Mouse (Mus musculus) midbrain, embryonic 11.5 days (tissue): ENCODE measurements around the gene Cnr2. TPM values are rescaled to one million over a fixed set of nuclear protein-coding genes. Genes with fewer than 3 reads are reported as not detected.

Experiments
- ATAC-seq: fragments of 200-750 bp; cut with Nextera tagmentation; 2 replicates; pipeline ENCODE4 v1.8.0; 2017; ENCODE audit warnings: moderate TSS enrichment, moderate library complexity; ENCODE audit not compliant: low FRiP score
- DNase-seq: peaks from one replicate; pipeline ENCODE4 v3.0.0; 2015; ENCODE audit warnings: low spot score; ENCODE audit errors: missing footprints
- H3K27ac ChIP-seq: fragments of 300-500 bp; sonication (generic); 2 replicates; pipeline ENCODE4 v1.5.1; 2014; ENCODE audit warnings: low read depth, low read length
- H3K27me3 ChIP-seq: fragments of 300-500 bp; sonication (generic); 2 replicates; pipeline ENCODE4 v1.6.1; 2014; ENCODE audit warnings: mild to moderate bottlenecking, low read length, moderate library complexity, mixed read lengths; ENCODE audit not compliant: control insufficient read depth, insufficient read depth
- H3K36me3 ChIP-seq: fragments of 300-500 bp; sonication (generic); 2 replicates; pipeline ENCODE4 v1.6.1; 2014; ENCODE audit warnings: mild to moderate bottlenecking, low read length, moderate library complexity, mixed read lengths; ENCODE audit not compliant: control insufficient read depth, insufficient read depth
- H3K4me1 ChIP-seq: fragments of 300-500 bp; sonication (generic); 2 replicates; pipeline ENCODE4 v1.6.1; 2014; ENCODE audit warnings: low read length; ENCODE audit not compliant: control insufficient read depth, insufficient read depth
- H3K4me2 ChIP-seq: fragments of 300-500 bp; sonication (generic); 2 replicates; pipeline ENCODE4 v1.6.1; 2014; ENCODE audit warnings: mild to moderate bottlenecking, moderate library complexity
- H3K4me3 ChIP-seq: fragments of 300-500 bp; sonication (generic); 2 replicates; pipeline ENCODE4 v1.5.1; 2014; ENCODE audit warnings: low read depth, low read length
- H3K9ac ChIP-seq: fragments of 300-500 bp; sonication (generic); 2 replicates; pipeline ENCODE4 v1.6.1; 2014; ENCODE audit warnings: low read length
- H3K9me3 ChIP-seq: fragments of 300-500 bp; sonication (generic); 2 replicates; pipeline ENCODE4 v1.6.1; 2016; ENCODE audit warnings: low read length; ENCODE audit not compliant: control insufficient read depth
- WGBS: fragments of 180-500 bp; shearing (Covaris S2); extraction: QIAGEN DNeasy Blood & Tissue Kit; methylation state at CpG from one replicate; pipeline ENCODE4 v1.1.7; 2014; 5-methylcytosine and 5-hydroxymethylcytosine counted together
- polyA plus RNA-seq: library from polyadenylated mRNA; unstranded; fragments of >200 nt; fragmentation: Nextera tagmentation; extraction: Ambion mirVana; gene quantifications from 2 replicates; pipeline ENCODE4 v1.2.1, GENCODE M21; 2014

The Cnr2 gene
- polyA plus RNA-seq, 1 experiment from 2014 or later, result 0.63 TPM

GRCm38 (mm10) chr4:135922190-135922589, 27.0 kb downstream of the Cnr2 start:
- ATAC-seq (no peak), DNase-seq (no peak)
- peaks cover 9% of the 10 kb centered on the region for H3K4me1 ChIP-seq
- H3K27ac ChIP-seq, result no peak overlapping the region
- no peaks in the 10 kb centered on the region for H3K27me3 ChIP-seq
- H3K9me3 ChIP-seq, result no peaks in the 10 kb centered on the region
- H3K36me3 ChIP-seq, result peaks cover 2% of the 10 kb centered on the region; the same call in 1 of the 2 replicates
- no peak overlapping the region; the same call in 1 of the 2 replicates for H3K4me3 ChIP-seq
- H3K4me2 ChIP-seq, result peak overlapping the region; percentile 92
- no peak overlapping the region for H3K9ac ChIP-seq
- WGBS, result 94% methylated on average over 1 of the region's 1 CpGs

GRCm38 (mm10) chr4:135924418-135924817, 29.2 kb downstream of the Cnr2 start:
- 86% methylated on average over 2 of the region's 2 CpGs for whole genome bisulfite sequencing
- H3K4me1 ChIP-seq, result peaks cover 9% of the 10 kb centered on the region
- H3K4me3 ChIP-seq, result no peak overlapping the region
- no peak overlapping the region for H3K27ac ChIP-seq
- no peaks in the 10 kb centered on the region for H3K27me3 ChIP-seq
- H3K4me2 ChIP-seq, result no peak overlapping the region
- no peaks in the 10 kb centered on the region for H3K9me3 ChIP-seq
- H3K36me3 ChIP-seq, result peaks cover 2% of the 10 kb centered on the region; the same call in 1 of the 2 replicates
- ATAC-seq (no peak), DNase-seq (no peak)
- H3K9ac ChIP-seq, result no peak overlapping the region

GRCm38 (mm10) chr4:135925341-135925740, 30.1 kb downstream of the Cnr2 start:
- H3K36me3 ChIP-seq, result peaks cover 2% of the 10 kb centered on the region; the same call in 1 of the 2 replicates
- no peak for DNase-seq
- no peaks in the 10 kb centered on the region for H3K27me3 ChIP-seq
- H3K4me2 ChIP-seq, result no peak overlapping the region
- peaks cover 9% of the 10 kb centered on the region for H3K4me1 ChIP-seq
- no peaks in the 10 kb centered on the region for H3K9me3 ChIP-seq
- WGBS, result 91% methylated on average over 5 of the region's 5 CpGs
- no peak for ATAC-seq
- H3K27ac ChIP-seq, result no peak overlapping the region
- H3K9ac ChIP-seq, result no peak overlapping the region
- no peak overlapping the region for H3K4me3 ChIP-seq

GRCm38 (mm10) chr4:135926195-135926808, 31.1 kb downstream of the Cnr2 start:
- Histone ChIP-seq H3K9me3 (no peaks in the 10 kb centered on the region), H3K9ac (no peak overlapping the region), H3K4me1 (peaks cover 8% of the 10 kb centered on the region), H3K36me3 (peaks cover 2% of the 10 kb centered on the region; the same call in 1 of the 2 replicates), H3K4me3 (no peak overlapping the region), H3K27ac (no peak overlapping the region), H3K27me3 (no peaks in the 10 kb centered on the region), H3K4me2 (no peak overlapping the region)
- no peak for ATAC-seq
- 87% methylated on average over 10 of the region's 10 CpGs for WGBS
- DNase-seq, result no peak

GRCm38 (mm10) chr4:135926861-135927260, 31.7 kb downstream of the Cnr2 start:
- no peak overlapping the region for H3K4me2 ChIP-seq
- H3K36me3 ChIP-seq, result peaks cover 2% of the 10 kb centered on the region; the same call in 1 of the 2 replicates
- H3K27me3 ChIP-seq, result no peaks in the 10 kb centered on the region
- H3K9ac ChIP-seq, result no peak overlapping the region
- H3K4me1 ChIP-seq, result peaks cover 2% of the 10 kb centered on the region
- H3K27ac ChIP-seq, result no peak overlapping the region
- no peak for DNase-seq
- WGBS, result 92% methylated on average over 3 of the region's 3 CpGs
- H3K4me3 ChIP-seq, result no peak overlapping the region
- no peaks in the 10 kb centered on the region for H3K9me3 ChIP-seq
- ATAC-seq, result no peak

- Histone ChIP-seq H3K9me3 (no peaks in the 10 kb centered on the region), H3K36me3 (peaks cover 2% of the 10 kb centered on the region; the same call in 1 of the 2 replicates), H3K27me3 (no peaks in the 10 kb centered on the region), H3K9ac (no peak overlapping the region), H3K27ac (no peak overlapping the region), H3K4me3 (no peak overlapping the region), H3K4me2 (no peak overlapping the region), H3K4me1 (no peaks in the 10 kb centered on the region)
- WGBS, result 89% methylated on average over 9 of the region's 9 CpGs
- no peak for DNase-seq
- ATAC-seq, result no peak
Observed at GRCm38 (mm10) chr4:135928376-135928775, 33.2 kb downstream of the Cnr2 start.

- H3K9me3 ChIP-seq, result no peaks in the 10 kb centered on the region
- H3K27ac ChIP-seq, result no peak overlapping the region
- DNase-seq (no peak), ATAC-seq (no peak)
- H3K9ac ChIP-seq, result no peak overlapping the region
- H3K27me3 ChIP-seq, result no peaks in the 10 kb centered on the region
- WGBS, result 89% methylated on average over 5 of the region's 5 CpGs
- no peak overlapping the region for H3K4me2 ChIP-seq
- no peaks in the 10 kb centered on the region for H3K36me3 ChIP-seq
- no peak overlapping the region for H3K4me3 ChIP-seq
- H3K4me1 ChIP-seq, result no peaks in the 10 kb centered on the region
Observed at GRCm38 (mm10) chr4:135929405-135929804, 34.2 kb downstream of the Cnr2 start.

GRCm38 (mm10) chr4:135929828-135930227, 34.6 kb downstream of the Cnr2 start:
- Histone ChIP-seq H3K27ac (no peak overlapping the region), H3K27me3 (no peaks in the 10 kb centered on the region), H3K4me1 (no peaks in the 10 kb centered on the region), H3K9ac (no peak overlapping the region), H3K36me3 (no peaks in the 10 kb centered on the region), H3K4me2 (no peak overlapping the region), H3K9me3 (no peaks in the 10 kb centered on the region), H3K4me3 (no peak overlapping the region)
- ATAC-seq (no peak), DNase-seq (no peak)
- 91% methylated on average over 9 of the region's 9 CpGs for WGBS

- ATAC-seq (no peak), DNase-seq (no peak)
- Histone ChIP-seq H3K27ac (no peak overlapping the region), H3K4me3 (no peak overlapping the region), H3K36me3 (no peaks in the 10 kb centered on the region), H3K27me3 (no peaks in the 10 kb centered on the region), H3K4me1 (peaks cover under 1% of the 10 kb centered on the region; the same call in 1 of the 2 replicates), H3K9ac (no peak overlapping the region), H3K9me3 (no peaks in the 10 kb centered on the region), H3K4me2 (no peak overlapping the region)
- WGBS, result 92% methylated on average over 8 of the region's 8 CpGs
Observed at GRCm38 (mm10) chr4:135930239-135930638, 35.0 kb downstream of the Cnr2 start.
